Mouse (Mus musculus) heart, embryonic 16.5 days (tissue): ENCODE results near the gene Igfbp1. TPM values are rescaled to one million over a fixed set of nuclear protein-coding genes. Genes with fewer than 3 reads are reported as not detected.

Experiments used
- ATAC-seq: fragments of 200-750 bp; cut with Nextera tagmentation; replicated peaks from 2 replicates; pipeline ENCODE4 v1.8.0; 2017; ENCODE audit warnings: moderate number of reproducible peaks; ENCODE audit not compliant: insufficient read depth, low FRiP score; ENCODE audit errors: extremely low read depth
- H3K27ac ChIP-seq: fragments of 300-500 bp; sonication (generic); 2 replicates; pipeline ENCODE4 v1.5.1; 2014; ENCODE audit warnings: mild to moderate bottlenecking, low read length, control low read depth, moderate library complexity
- H3K27me3 ChIP-seq: fragments of 300-500 bp; sonication (generic); 2 replicates; pipeline ENCODE4 v1.6.1; 2014; ENCODE audit warnings: low read length, mixed read lengths; ENCODE audit not compliant: control insufficient read depth, insufficient read depth
- H3K36me3 ChIP-seq: fragments of 300-500 bp; sonication (generic); 2 replicates; pipeline ENCODE4 v1.6.1; 2014; ENCODE audit not compliant: control insufficient read depth, insufficient read depth
- H3K4me1 ChIP-seq: fragments of 300-500 bp; sonication (generic); 2 replicates; pipeline ENCODE4 v1.6.1; 2014; ENCODE audit warnings: low read length, mixed read lengths; ENCODE audit not compliant: control insufficient read depth, insufficient read depth
- H3K4me2 ChIP-seq: fragments of 300-500 bp; sonication (generic); 2 replicates; pipeline ENCODE4 v1.6.1; 2014; ENCODE audit warnings: low read depth, mild to moderate bottlenecking, control low read depth, low read length
- H3K4me3 ChIP-seq: fragments of 300-500 bp; sonication (generic); 2 replicates; pipeline ENCODE4 v1.5.1; 2014; ENCODE audit warnings: mild to moderate bottlenecking, control low read depth, low read length
- H3K9ac ChIP-seq: fragments of 300-500 bp; sonication (generic); 2 replicates; pipeline ENCODE4 v1.6.1; 2014; ENCODE audit warnings: low read length, control low read depth
- H3K9me3 ChIP-seq: fragments of 300-500 bp; sonication (generic); replicated peaks from 2 replicates; pipeline ENCODE4 v1.6.1; 2016; ENCODE audit warnings: low read length; ENCODE audit not compliant: control insufficient read depth
- WGBS: fragments of 180-500 bp; shearing (Covaris S2); extraction: QIAGEN DNeasy Blood & Tissue Kit; methylation state at CpG from one replicate; pipeline ENCODE4 v1.1.7; 2014; 5-methylcytosine and 5-hydroxymethylcytosine counted together
- polyA plus RNA-seq: library from polyadenylated mRNA; unstranded; fragments of >200 nt; fragmentation: Nextera tagmentation; extraction: Ambion mirVana; gene quantifications from 2 replicates; pipeline ENCODE4 v1.2.1, GENCODE M21; 2015

The Igfbp1 gene
- polyA plus RNA-seq, 1 experiment from 2014 or later, result 0.45 TPM

- no peak overlapping the region for H3K27ac ChIP-seq
- whole genome bisulfite sequencing, result 64% methylated on average over 8 of the region's 8 CpGs
These were observed 10.1 kb upstream of the Igfbp1 start for GRCm38 (mm10) chr11:7187472-7187871.

GRCm38 (mm10) chr11:7188469-7188868, 9.1 kb upstream of the Igfbp1 start, which contains the start of gene Gm11985:
Gm11985 (minus strand) TSS chr11:7188569.
- Histone ChIP-seq H3K4me1 (peaks cover 3% of the 10 kb centered on the region; the same call in 1 of the 2 replicates), H3K4me3 (no peak within 1 kb of the TSS), H3K36me3 (no peaks in the 10 kb centered on the region), H3K27ac (no peak within 1 kb of the TSS), H3K4me2 (no peak within 1 kb of the TSS), H3K9ac (no peak within 1 kb of the TSS), H3K9me3 (no peaks in the 10 kb centered on the region), H3K27me3 (no peaks in the 10 kb centered on the region)
- no peak for ATAC-seq
- WGBS, result 82% methylated on average over 13 of the region's 13 CpGs

More at GRCm38 (mm10) chr11:7187472-7187871, 10.1 kb upstream of the Igfbp1 start:
- Histone ChIP-seq H3K4me2 (no peak overlapping the region), H3K36me3 (no peaks in the 10 kb centered on the region), H3K9me3 (no peaks in the 10 kb centered on the region), H3K4me1 (no peaks in the 10 kb centered on the region; the same call in 1 of the 2 replicates), H3K4me3 (no peak overlapping the region), H3K9ac (no peak overlapping the region), H3K27me3 (no peaks in the 10 kb centered on the region)
- no peak for ATAC-seq

- H3K4me2 ChIP-seq, result no peak overlapping the region
- H3K27ac ChIP-seq, result no peak overlapping the region
- H3K9ac ChIP-seq, result no peak overlapping the region
- H3K9me3 ChIP-seq, result no peaks in the 10 kb centered on the region; the same call in 1 of the 2 replicates
- H3K27me3 ChIP-seq, result no peaks in the 10 kb centered on the region
- no peak overlapping the region for H3K4me3 ChIP-seq
- ATAC-seq, result 0 out of 2 replicates have a peak, but pooled peaks have one; percentile 4
- H3K4me1 ChIP-seq, result peaks cover 3% of the 10 kb centered on the region; the same call in 1 of the 2 replicates
- WGBS, result 25% methylated on average over 6 of the region's 6 CpGs
- H3K36me3 ChIP-seq, result no peaks in the 10 kb centered on the region
These were observed 4.9 kb upstream of the Igfbp1 start for GRCm38 (mm10) chr11:7192710-7193109.

GRCm38 (mm10) chr11:7193134-7193533, 4.4 kb upstream of the Igfbp1 start:
- Histone ChIP-seq H3K9ac (no peak overlapping the region), H3K36me3 (no peaks in the 10 kb centered on the region), H3K9me3 (no peaks in the 10 kb centered on the region; the same call in 1 of the 2 replicates), H3K27ac (no peak overlapping the region), H3K4me1 (peaks cover 3% of the 10 kb centered on the region; the same call in 1 of the 2 replicates), H3K4me2 (no peak overlapping the region), H3K27me3 (no peaks in the 10 kb centered on the region), H3K4me3 (no peak overlapping the region)
- WGBS, result 63% methylated on average over 9 of the region's 9 CpGs
- ATAC-seq, result no peak

DNA sequence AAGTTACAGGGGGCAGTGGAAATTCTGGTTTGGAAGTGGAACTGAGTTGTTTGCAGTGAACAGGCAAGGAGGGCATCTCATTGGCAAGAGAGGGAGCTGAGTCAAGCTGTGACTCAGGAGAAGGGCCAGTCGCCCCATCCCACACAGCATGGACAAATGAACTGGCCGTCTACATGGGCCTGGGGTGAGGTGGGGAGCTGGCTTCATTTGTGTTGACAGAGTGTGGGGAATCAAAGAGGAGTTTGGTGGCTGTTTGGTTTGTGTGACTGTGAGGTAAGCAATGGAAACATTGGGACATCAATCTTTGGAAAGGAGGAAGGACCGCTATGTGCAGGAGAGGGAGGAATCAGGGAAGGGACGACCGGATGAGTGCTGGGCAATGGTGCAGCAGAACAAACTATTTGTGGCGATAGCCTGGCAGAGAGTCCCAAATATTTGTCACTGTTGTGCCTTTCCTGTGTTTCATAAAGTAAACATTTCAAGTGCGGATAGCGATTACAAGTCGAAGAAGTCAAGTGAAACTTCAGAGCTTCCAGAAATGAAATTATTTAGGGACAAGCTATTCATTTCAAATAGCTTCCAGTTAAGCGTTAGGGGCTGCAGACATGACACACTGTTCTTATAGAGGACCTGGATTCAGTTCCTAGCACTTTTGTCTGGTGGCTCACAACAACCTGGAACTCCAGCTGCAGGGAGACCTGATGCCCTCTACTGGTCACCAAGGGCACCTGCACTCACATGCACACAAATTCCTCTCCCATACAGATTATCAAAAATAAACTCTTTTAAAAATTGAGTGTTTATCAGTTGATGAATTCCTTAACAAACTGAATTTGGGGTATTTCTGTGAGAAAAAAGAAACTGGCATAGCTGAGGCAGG, 2.9 kb upstream of the Igfbp1 start:
- Histone ChIP-seq H3K4me3 (no peak overlapping the region), H3K36me3 (no peaks in the 10 kb centered on the region), H3K27ac (no peak overlapping the region), H3K9me3 (no peaks in the 10 kb centered on the region; the same call in 1 of the 2 replicates), H3K4me2 (no peak overlapping the region), H3K4me1 (peaks cover 3% of the 10 kb centered on the region; the same call in 1 of the 2 replicates), H3K27me3 (no peaks in the 10 kb centered on the region), H3K9ac (no peak overlapping the region)
- 87% methylated on average over 10 of the region's 10 CpGs for WGBS
- no peak for ATAC-seq

DNA sequence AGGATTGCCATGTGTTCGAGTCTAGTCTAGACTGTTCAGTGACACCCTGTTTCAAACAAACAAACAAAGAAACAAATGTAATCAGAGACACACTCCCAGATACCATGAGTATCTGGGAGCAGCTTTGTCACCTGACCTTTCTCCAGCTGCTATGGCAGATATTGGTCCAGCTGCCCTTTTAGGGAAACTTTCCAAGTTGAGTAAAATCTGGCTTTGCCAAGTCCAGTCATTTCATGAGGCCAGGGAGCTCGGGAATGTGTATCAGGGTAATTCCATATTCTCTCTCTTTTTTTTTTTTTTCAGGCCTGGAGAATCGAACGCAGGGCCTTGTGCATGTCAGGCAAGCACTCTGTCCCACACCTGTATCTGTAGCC, 2.3 kb upstream of the Igfbp1 start:
- no peaks in the 10 kb centered on the region for H3K27me3 ChIP-seq
- H3K27ac ChIP-seq, result no peak overlapping the region
- no peak for ATAC-seq
- 82% methylated on average over 4 of the region's 4 CpGs for WGBS
- no peak overlapping the region for H3K9ac ChIP-seq
- no peaks in the 10 kb centered on the region for H3K36me3 ChIP-seq
- H3K4me1 ChIP-seq, result peaks cover 3% of the 10 kb centered on the region; the same call in 1 of the 2 replicates
- H3K4me3 ChIP-seq, result no peak overlapping the region
- no peak overlapping the region for H3K4me2 ChIP-seq
- H3K9me3 ChIP-seq, result no peaks in the 10 kb centered on the region; the same call in 1 of the 2 replicates

DNA sequence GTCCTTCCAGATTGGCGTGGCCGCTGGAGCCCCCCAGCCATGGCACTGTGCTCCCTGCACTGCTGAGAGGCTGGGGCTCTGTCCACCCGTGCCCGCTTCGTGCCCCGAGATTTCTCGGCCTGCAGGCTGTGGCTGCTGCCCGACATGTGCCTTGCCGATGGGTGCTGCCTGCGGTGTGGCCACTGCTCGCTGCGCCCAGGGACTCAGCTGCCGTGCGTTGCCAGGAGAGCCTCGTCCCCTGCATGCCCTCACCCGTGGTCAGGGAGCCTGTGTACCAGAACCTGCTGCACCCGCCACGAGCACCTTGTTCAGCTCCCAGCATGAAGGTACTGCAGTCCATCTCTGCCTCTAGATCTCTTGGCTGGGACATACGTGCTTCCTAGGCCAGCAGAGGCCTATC, 424 bp downstream of the Igfbp1 start:
- Histone ChIP-seq H3K4me2 (no peak overlapping the region), H3K9me3 (no peaks in the 10 kb centered on the region; the same call in 1 of the 2 replicates), H3K27ac (peak overlapping the region; percentile 32; the same call in 1 of the 2 replicates), H3K9ac (no peak overlapping the region), H3K4me1 (peaks cover under 1% of the 10 kb centered on the region; the same call in 1 of the 2 replicates), H3K27me3 (no peaks in the 10 kb centered on the region), H3K36me3 (no peaks in the 10 kb centered on the region), H3K4me3 (no peak overlapping the region)
- no peak for ATAC-seq
- 89% methylated on average over 19 of the region's 19 CpGs for WGBS

GRCm38 (mm10) chr11:7198481-7199256, 1.1 kb downstream of the Igfbp1 start:
- H3K36me3 ChIP-seq, result no peaks in the 10 kb centered on the region
- H3K4me2 ChIP-seq, result no peak overlapping the region
- no peaks in the 10 kb centered on the region; the same call in 1 of the 2 replicates for H3K9me3 ChIP-seq
- no peaks in the 10 kb centered on the region for H3K4me1 ChIP-seq
- H3K9ac ChIP-seq, result no peak overlapping the region
- 64% methylated on average over 10 of the region's 10 CpGs for WGBS
- no peak overlapping the region for H3K4me3 ChIP-seq
- H3K27ac ChIP-seq, result peak overlapping the region; percentile 32; the same call in 1 of the 2 replicates
- no peaks in the 10 kb centered on the region for H3K27me3 ChIP-seq
- peak; percentile 65; the same call in 1 of the 2 replicates for ATAC-seq
